Mouse (Mus musculus) spleen, embryonic (tissue): Measurements from ENCODE around the gene Fyb.

ENCODE experiments used
- CTCF ChIA-PET: fragments of 350-600 bp; sonication (Branson Sonifier 250); formaldehyde crosslinking; loops from one replicate; lab custom pipeline; 2022; lab: Charles Lee

The Fyb gene

GRCm38 (mm10) chr15:6593254-6593623 is 70.6 kb downstream of the Fyb start:
- CTCF ChIA-PET, result no interaction called here

GRCm38 (mm10) chr15:6598626-6599025 is 76.0 kb downstream of the Fyb start:
- CTCF ChIA-PET, result no interaction called here

- CTCF ChIA-PET, result interaction anchor here (0.6 kb wide), 1 partner anchor 23 kb away, joined by 3 read pairs; no protein-coding TSS in a partner anchor
Observed at GRCm38 (mm10) chr15:6600314-6600713, 77.7 kb downstream of the Fyb start.

GRCm38 (mm10) chr15:6601330-6601729 is 78.7 kb downstream of the Fyb start:
- CTCF ChIA-PET, result no interaction called here

GRCm38 (mm10) chr15:6602003-6602402 is 79.3 kb downstream of the Fyb start:
- CTCF ChIA-PET, result no interaction called here

- CTCF ChIA-PET, result no interaction called here
Observed at GRCm38 (mm10) chr15:6610703-6611102, 88.0 kb downstream of the Fyb start.

GRCm38 (mm10) chr15:6612835-6613234 is 90.2 kb downstream of the Fyb start:
- CTCF ChIA-PET, result no interaction called here

- CTCF ChIA-PET, result no interaction called here
Observed at GRCm38 (mm10) chr15:6616382-6617149, 93.9 kb downstream of the Fyb start.

GRCm38 (mm10) chr15:6619558-6620316 is 97.1 kb downstream of the Fyb start:
- CTCF ChIA-PET, result interaction anchor here (0.6 kb wide), 1 partner anchor 320 kb away, joined by 3 read pairs; no protein-coding TSS in a partner anchor

GRCm38 (mm10) chr15:6622512-6622911 is 99.9 kb downstream of the Fyb start:
- CTCF ChIA-PET, result interaction anchor here (0.5 to 1.1 kb wide), 2 partner anchors 22 to 100 kb away, joined by 3 read pairs; no protein-coding TSS in a partner anchor

GRCm38 (mm10) chr15:6623529-6624228 is 101.0 kb downstream of the Fyb start:
- CTCF ChIA-PET, result interaction anchor here (1.1 kb wide), 1 partner anchor 99 kb away, joined by 3 read pairs; no protein-coding TSS in a partner anchor

- CTCF ChIA-PET, result no interaction called here
Observed at GRCm38 (mm10) chr15:6624365-6625182, 101.9 kb downstream of the Fyb start.

- CTCF ChIA-PET, result interaction anchor here (0.7 kb wide), 1 partner anchor 16 kb away, joined by 3 read pairs; no protein-coding TSS in a partner anchor
Observed at GRCm38 (mm10) chr15:6625607-6626033, 103.0 kb downstream of the Fyb start.

- CTCF ChIA-PET, result interaction anchor here (0.6 to 0.7 kb wide), 2 partner anchors 17 to 110 kb away, joined by 3 read pairs; no protein-coding TSS in a partner anchor
Observed at GRCm38 (mm10) chr15:6626123-6626522, 103.5 kb downstream of the Fyb start.

- CTCF ChIA-PET, result no interaction called here
Observed at GRCm38 (mm10) chr15:6628431-6629077, 105.9 kb downstream of the Fyb start.

- CTCF ChIA-PET, result no interaction called here
Observed at GRCm38 (mm10) chr15:6629174-6629573, 106.5 kb downstream of the Fyb start.

- CTCF ChIA-PET, result no interaction called here
Observed at GRCm38 (mm10) chr15:6635405-6635804, 112.8 kb downstream of the Fyb start.

GRCm38 (mm10) chr15:6642223-6642622 is 119.6 kb downstream of the Fyb start:
- CTCF ChIA-PET, result no interaction called here

GRCm38 (mm10) chr15:6645498-6645897 is 122.8 kb downstream of the Fyb start:
- CTCF ChIA-PET, result no interaction called here

- CTCF ChIA-PET, result no interaction called here
Observed at GRCm38 (mm10) chr15:6647066-6647465, 124.4 kb downstream of the Fyb start.
